Mouse (Mus musculus) midbrain, embryonic 12.5 days (tissue): ENCODE data around the gene Npm1. TPM values are rescaled to one million over a fixed set of nuclear protein-coding genes. Genes with fewer than 3 reads are reported as not detected.

Source experiments
- ATAC-seq: fragments of 200-750 bp; cut with Nextera tagmentation; 2 replicates; pipeline ENCODE4 v1.8.0; 2017; ENCODE audit warnings: low read depth, moderate TSS enrichment, moderate library complexity; ENCODE audit not compliant: low FRiP score
- H3K27ac ChIP-seq: fragments of 300-500 bp; sonication (generic); replicated peaks from 2 replicates; pipeline ENCODE4 v1.5.1; 2016; ENCODE audit warnings: mild to moderate bottlenecking
- H3K27me3 ChIP-seq: fragments of 300-500 bp; sonication (generic); 2 replicates; pipeline ENCODE4 v1.6.1; 2016; ENCODE audit warnings: mild to moderate bottlenecking
- H3K36me3 ChIP-seq: fragments of 300-500 bp; sonication (generic); 2 replicates; pipeline ENCODE4 v1.6.1; 2016
- H3K4me1 ChIP-seq: fragments of 300-500 bp; sonication (generic); 2 replicates; pipeline ENCODE4 v1.6.1; 2016
- H3K4me2 ChIP-seq: fragments of 300-500 bp; sonication (generic); replicated peaks from 2 replicates; pipeline ENCODE4 v1.6.1; 2016; ENCODE audit warnings: mild to moderate bottlenecking, moderate library complexity
- H3K4me3 ChIP-seq: fragments of 300-500 bp; sonication (generic); 2 replicates; pipeline ENCODE4 v1.5.1; 2016; ENCODE audit warnings: mild to moderate bottlenecking
- H3K9ac ChIP-seq: fragments of 300-500 bp; sonication (generic); replicated peaks from 2 replicates; pipeline ENCODE4 v1.6.1; 2016; ENCODE audit warnings: mild to moderate bottlenecking, moderate library complexity
- H3K9me3 ChIP-seq: fragments of 300-500 bp; sonication (generic); 2 replicates; pipeline ENCODE4 v1.6.1; 2016; ENCODE audit warnings: mild to moderate bottlenecking
- WGBS: fragments of 180-500 bp; shearing (Covaris S2); methylation state at CpG from one replicate; pipeline ENCODE4 v1.1.7; 2016; 5-methylcytosine and 5-hydroxymethylcytosine counted together
- polyA plus RNA-seq: library from polyadenylated mRNA; unstranded; fragments of >200 nt; fragmentation: Nextera tagmentation; extraction: Ambion mirVana; gene quantifications from 2 replicates; pipeline ENCODE4 v1.2.1, GENCODE M21; 2016

Npm1 gene
- polyA plus RNA-seq, 1 experiment from 2014 or later: 647 TPM

- no peak overlapping the region for H3K4me2 ChIP-seq
- H3K27ac ChIP-seq: no peak overlapping the region
- H3K9me3 ChIP-seq: no peaks in the 10 kb centered on the region
- peaks cover 43% of the 10 kb centered on the region for H3K36me3 ChIP-seq
- H3K27me3 ChIP-seq: peaks cover 23% of the 10 kb centered on the region
- H3K4me3 ChIP-seq: no peak overlapping the region
- no peak for ATAC-seq
- H3K9ac ChIP-seq: no peak overlapping the region
- H3K4me1 ChIP-seq: peaks cover 19% of the 10 kb centered on the region
Observed at GRCm38 (mm10) chr11:33150364-33150763, 12.6 kb downstream of the Npm1 start.

GRCm38 (mm10) chr11:33149453-33149852 is 13.6 kb downstream of the Npm1 start:
- Histone ChIP-seq H3K9ac (no peak overlapping the region), H3K4me1 (peaks cover 27% of the 10 kb centered on the region), H3K27ac (no peak overlapping the region), H3K4me3 (no peak overlapping the region), H3K4me2 (no peak overlapping the region), H3K27me3 (peaks cover 32% of the 10 kb centered on the region), H3K36me3 (peaks cover 37% of the 10 kb centered on the region), H3K9me3 (no peaks in the 10 kb centered on the region)
- no peak for ATAC-seq

- Histone ChIP-seq H3K4me3 (no peak overlapping the region), H3K36me3 (peaks cover 33% of the 10 kb centered on the region), H3K4me1 (peaks cover 31% of the 10 kb centered on the region), H3K4me2 (no peak overlapping the region), H3K9ac (no peak overlapping the region), H3K27ac (no peak overlapping the region), H3K9me3 (no peaks in the 10 kb centered on the region), H3K27me3 (peaks cover 36% of the 10 kb centered on the region)
- no peak for ATAC-seq
- WGBS: 29% methylated on average over 3 of the region's 3 CpGs
Observed at GRCm38 (mm10) chr11:33149088-33149436, 13.9 kb downstream of the Npm1 start.

GRCm38 (mm10) chr11:33148338-33149087 is 14.5 kb downstream of the Npm1 start:
- peak overlapping the region; percentile 64 for H3K4me3 ChIP-seq
- peak overlapping the region; percentile 75; the same call in 1 of the 2 replicates for H3K27ac ChIP-seq
- H3K27me3 ChIP-seq: peaks cover 41% of the 10 kb centered on the region
- WGBS: 5% methylated on average over 23 of the region's 23 CpGs
- peaks cover 36% of the 10 kb centered on the region for H3K4me1 ChIP-seq
- H3K36me3 ChIP-seq: peaks cover 29% of the 10 kb centered on the region
- peak overlapping the region; percentile 89 for H3K4me2 ChIP-seq
- peak; percentile 64 for ATAC-seq
- no peaks in the 10 kb centered on the region for H3K9me3 ChIP-seq
- H3K9ac ChIP-seq: peak overlapping the region; percentile 72

GRCm38 (mm10) chr11:33147572-33148337 is 15.3 kb downstream of the Npm1 start:
- Histone ChIP-seq H3K27ac (peak overlapping the region; percentile 75), H3K9me3 (no peaks in the 10 kb centered on the region), H3K27me3 (peaks cover 49% of the 10 kb centered on the region), H3K36me3 (peaks cover 21% of the 10 kb centered on the region), H3K4me1 (peaks cover 38% of the 10 kb centered on the region), H3K4me3 (peak overlapping the region; percentile 64), H3K9ac (peak overlapping the region; percentile 72), H3K4me2 (peak overlapping the region; percentile 89)
- ATAC-seq: peak; percentile 70
- under 1% methylated on average over 53 of the region's 85 CpGs for WGBS

GRCm38 (mm10) chr11:33147171-33147571 is 15.8 kb downstream of the Npm1 start, which contains the start of gene Fgf18:
Fgf18 (minus strand) TSS chr11:33147400.
- H3K4me3 ChIP-seq: peak within 1 kb of the TSS; percentile 64
- no peaks in the 10 kb centered on the region for H3K9me3 ChIP-seq
- H3K4me2 ChIP-seq: peak within 1 kb of the TSS; percentile 89
- H3K27me3 ChIP-seq: peaks cover 55% of the 10 kb centered on the region
- peaks cover 38% of the 10 kb centered on the region for H3K4me1 ChIP-seq
- peak; percentile 38 for ATAC-seq
- H3K36me3 ChIP-seq: peaks cover 20% of the 10 kb centered on the region
- H3K9ac ChIP-seq: peak within 1 kb of the TSS; percentile 72
- peak within 1 kb of the TSS; percentile 75 for H3K27ac ChIP-seq
- WGBS: under 1% methylated on average over 21 of the region's 53 CpGs

GRCm38 (mm10) chr11:33146651-33147131 is 16.3 kb downstream of the Npm1 start:
- Histone ChIP-seq H3K4me3 (peak overlapping the region; percentile 64), H3K9ac (peak overlapping the region; percentile 72), H3K4me1 (peaks cover 38% of the 10 kb centered on the region), H3K4me2 (peak overlapping the region; percentile 89), H3K27me3 (peaks cover 58% of the 10 kb centered on the region), H3K36me3 (peaks cover 15% of the 10 kb centered on the region), H3K9me3 (no peaks in the 10 kb centered on the region), H3K27ac (no peak overlapping the region)
- no peak for ATAC-seq
- WGBS: under 1% methylated on average over 30 of the region's 30 CpGs

- H3K36me3 ChIP-seq: peaks cover 10% of the 10 kb centered on the region; the same call in 1 of the 2 replicates
- no peak overlapping the region for H3K9ac ChIP-seq
- peaks cover 38% of the 10 kb centered on the region for H3K4me1 ChIP-seq
- H3K4me3 ChIP-seq: peak overlapping the region; percentile 64
- H3K9me3 ChIP-seq: no peaks in the 10 kb centered on the region
- H3K4me2 ChIP-seq: peak overlapping the region; percentile 89
- 4% methylated on average over 9 of the region's 9 CpGs for WGBS
- ATAC-seq: no peak
- peaks cover 58% of the 10 kb centered on the region for H3K27me3 ChIP-seq
- no peak overlapping the region for H3K27ac ChIP-seq
Observed at GRCm38 (mm10) chr11:33146143-33146497, 16.9 kb downstream of the Npm1 start.

- peaks cover 5% of the 10 kb centered on the region; the same call in 1 of the 2 replicates for H3K36me3 ChIP-seq
- no peak for ATAC-seq
- peaks cover 38% of the 10 kb centered on the region for H3K4me1 ChIP-seq
- H3K27ac ChIP-seq: no peak overlapping the region; the same call in 1 of the 2 replicates
- H3K9ac ChIP-seq: 0 out of 2 replicates have a peak overlapping the region, but pooled peaks have one; percentile 15
- H3K4me3 ChIP-seq: peak overlapping the region; percentile 64
- H3K9me3 ChIP-seq: no peaks in the 10 kb centered on the region
- peak overlapping the region; percentile 89 for H3K4me2 ChIP-seq
- WGBS: 13% methylated on average over 7 of the region's 7 CpGs
- peaks cover 58% of the 10 kb centered on the region for H3K27me3 ChIP-seq
Observed at GRCm38 (mm10) chr11:33145201-33146142, 17.5 kb downstream of the Npm1 start.

- H3K9me3 ChIP-seq: no peaks in the 10 kb centered on the region
- no peaks in the 10 kb centered on the region for H3K36me3 ChIP-seq
- ATAC-seq: no peak
- 4% methylated on average over 9 of the region's 9 CpGs for WGBS
- H3K4me2 ChIP-seq: peak overlapping the region; percentile 10; the same call in 1 of the 2 replicates
- peaks cover 58% of the 10 kb centered on the region for H3K27me3 ChIP-seq
- H3K27ac ChIP-seq: peak overlapping the region; percentile 3; the same call in 1 of the 2 replicates
- peaks cover 38% of the 10 kb centered on the region for H3K4me1 ChIP-seq
- no peak overlapping the region for H3K9ac ChIP-seq
- H3K4me3 ChIP-seq: no peak overlapping the region
Observed at GRCm38 (mm10) chr11:33143906-33144305, 19.1 kb downstream of the Npm1 start.

GRCm38 (mm10) chr11:33142801-33143200 is 20.2 kb downstream of the Npm1 start:
- 74% methylated on average over 1 of the region's 1 CpGs for WGBS

More at GRCm38 (mm10) chr11:33142801-33143200, 20.2 kb downstream of the Npm1 start:
- no peak overlapping the region for H3K4me3 ChIP-seq
- H3K9ac ChIP-seq: no peak overlapping the region; the same call in 1 of the 2 replicates
- H3K27ac ChIP-seq: no peak overlapping the region
- no peak overlapping the region for H3K4me2 ChIP-seq
- peaks cover 58% of the 10 kb centered on the region for H3K27me3 ChIP-seq
- H3K9me3 ChIP-seq: no peaks in the 10 kb centered on the region
- no peak for ATAC-seq
- no peaks in the 10 kb centered on the region for H3K36me3 ChIP-seq
- peaks cover 34% of the 10 kb centered on the region for H3K4me1 ChIP-seq
